Mouse (Mus musculus) MEL (cell line): ENCODE measurements around the gene Rnps1. TPM values are rescaled to one million over a fixed set of nuclear protein-coding genes. Genes with fewer than 3 reads are reported as not detected.

ENCODE experiments used
- DNase-seq: peaks from one replicate; pipeline ENCODE4 v3.0.0; 2011; ENCODE audit warnings: low read depth, low spot score
- H3K27ac ChIP-seq: 2 replicates; pipeline ENCODE4 v1.5.1; 2012; ENCODE audit warnings: low read depth, mild to moderate bottlenecking, control low read depth, low read length, moderate library complexity; ENCODE audit not compliant: control insufficient read depth
- H3K27me3 ChIP-seq, 2 experiments: fragments of 150-350 bp in 1 of 2; sonication (generic) in 1 of 2; 2 replicates each; pipeline ENCODE4 v1.6.1; 2012; ENCODE audit warnings: low read length in 2 of 2, mild to moderate bottlenecking in 2 of 2, improper control_type of control experiment in 1 of 2, moderate library complexity in 1 of 2; ENCODE audit not compliant: insufficient read depth in 2 of 2, control insufficient read depth in 1 of 2
- H3K36me3 ChIP-seq, 2 experiments: 2 replicates each; pipeline ENCODE4 v1.6.1; 2012 to 2014; ENCODE audit warnings: low read length in 2 of 2, improper control_type of control experiment in 1 of 2, inconsistent platforms in 1 of 2, mild to moderate bottlenecking in 1 of 2; ENCODE audit not compliant: insufficient read depth in 2 of 2, control insufficient read depth in 1 of 2
- H3K4me1 ChIP-seq, 2 experiments: fragments of 150-350 bp in 1 of 2; sonication (generic) in 1 of 2; 2 replicates each; pipeline ENCODE4 v1.6.1; 2012; ENCODE audit warnings: low read length in 2 of 2, improper control_type of control experiment in 1 of 2, mild to moderate bottlenecking in 1 of 2; ENCODE audit not compliant: insufficient read depth in 2 of 2, control insufficient read depth in 1 of 2
- H3K4me3 ChIP-seq, 2 experiments: fragments of 150-350 bp in 1 of 2; sonication (generic) in 1 of 2; 2 replicates each; pipeline ENCODE4 v1.5.1; 2012; ENCODE audit warnings: low read depth in 2 of 2, low read length in 2 of 2, mild to moderate bottlenecking in 2 of 2, moderate library complexity in 2 of 2, control low read depth in 1 of 2, improper control_type of control experiment in 1 of 2; ENCODE audit not compliant: control insufficient read depth in 1 of 2, insufficient read depth in 1 of 2
- H3K79me2 ChIP-seq: 2 replicates; pipeline ENCODE4 v1.6.1; 2012; ENCODE audit warnings: mild to moderate bottlenecking, low read length, moderate library complexity; ENCODE audit not compliant: control insufficient read depth, poor library complexity, insufficient read depth
- H3K9ac ChIP-seq: 2 replicates; pipeline ENCODE4 v1.6.1; 2012; ENCODE audit warnings: low read depth, mild to moderate bottlenecking, control low read depth, low read length, moderate library complexity; ENCODE audit not compliant: control insufficient read depth, poor library complexity, severe bottlenecking
- H3K9me3 ChIP-seq: fragments of 150-350 bp; sonication (generic); replicated peaks from 2 replicates; pipeline ENCODE4 v1.6.1; 2012; ENCODE audit warnings: mild to moderate bottlenecking, low read length, improper control_type of control experiment, moderate library complexity; ENCODE audit not compliant: insufficient read depth
- BHLHE40 ChIP-seq: IDR thresholded peaks from 2 replicates; pipeline ENCODE4 v1.6.1; 2012; ENCODE audit warnings: low read depth, mild to moderate bottlenecking, inconsistent platforms, low read length, improper control_type of control experiment, borderline replicate concordance
- CHD2 ChIP-seq: IDR thresholded peaks from 2 replicates; pipeline ENCODE4 v1.6.1; 2011; ENCODE audit warnings: low read length, improper control_type of control experiment
- CTCF ChIP-seq, 3 experiments: IDR thresholded peaks in 2 of 3; conservative IDR thresholded peaks in 1 of 3; 2 replicates each; pipeline ENCODE4 v1.5.1; 2011 to 2012; ENCODE audit warnings: low read length in 3 of 3, low read depth in 2 of 3, mild to moderate bottlenecking in 2 of 3, improper control_type of control experiment in 1 of 3, inconsistent platforms in 1 of 3, mixed read lengths in 1 of 3, moderate library complexity in 1 of 3; ENCODE audit not compliant: control insufficient read depth in 1 of 3, insufficient read depth in 1 of 3, poor library complexity in 1 of 3, severe bottlenecking in 1 of 3
- E2F4 ChIP-seq: IDR thresholded peaks from 2 replicates; pipeline ENCODE4 v1.6.1; 2011; ENCODE audit warnings: low read depth, low read length, improper control_type of control experiment, borderline replicate concordance
- ELF1 ChIP-seq: IDR thresholded peaks from 2 replicates; pipeline ENCODE4 v1.6.1; 2014; ENCODE audit warnings: low read depth, mild to moderate bottlenecking, inconsistent platforms, low read length, improper control_type of control experiment, moderate library complexity
- GABPA ChIP-seq: IDR thresholded peaks from 2 replicates; pipeline ENCODE4 v1.6.1; 2012; ENCODE audit warnings: low read depth, mild to moderate bottlenecking, inconsistent platforms, low read length, improper control_type of control experiment, moderate library complexity
- GATA1 ChIP-seq: IDR thresholded peaks from 2 replicates; pipeline ENCODE4 v1.6.1; 2011; ENCODE audit warnings: low read depth, low read length, improper control_type of control experiment
- HCFC1 ChIP-seq: IDR thresholded peaks from 2 replicates; pipeline ENCODE4 v1.6.1; 2012; ENCODE audit warnings: low read depth, mild to moderate bottlenecking, inconsistent platforms, low read length, improper control_type of control experiment, moderate library complexity
- KAT2A ChIP-seq: conservative IDR thresholded peaks from 2 replicates; pipeline ENCODE4 v1.6.1; 2012; ENCODE audit warnings: low read depth, low read length, improper control_type of control experiment, inconsistent platforms
- MAFK ChIP-seq: IDR thresholded peaks from 2 replicates; pipeline ENCODE4 v1.6.1; 2011; ENCODE audit warnings: low read depth, mild to moderate bottlenecking, low read length, improper control_type of control experiment, borderline replicate concordance
- MAX ChIP-seq: IDR thresholded peaks from 2 replicates; pipeline ENCODE4 v1.6.1; 2011; ENCODE audit warnings: low read length, improper control_type of control experiment
- MEF2A ChIP-seq: IDR thresholded peaks from 2 replicates; pipeline ENCODE4 v1.6.1; 2014; ENCODE audit warnings: low read depth, mild to moderate bottlenecking, inconsistent platforms, low read length, improper control_type of control experiment; ENCODE audit not compliant: poor library complexity, insufficient replicate concordance, severe bottlenecking; ENCODE audit errors: extremely low read depth
- MXI1 ChIP-seq: IDR thresholded peaks from 2 replicates; pipeline ENCODE4 v1.6.1; 2011; ENCODE audit warnings: mild to moderate bottlenecking, low read depth, low read length, improper control_type of control experiment
- MYB ChIP-seq: IDR thresholded peaks from 2 replicates; pipeline ENCODE4 v1.6.1; 2011; ENCODE audit warnings: mild to moderate bottlenecking, low read depth, low read length, improper control_type of control experiment
- MYC ChIP-seq: IDR thresholded peaks from 2 replicates; pipeline ENCODE4 v1.6.1; 2011; ENCODE audit warnings: low read depth, mild to moderate bottlenecking, low read length, improper control_type of control experiment, moderate library complexity
- NELFE ChIP-seq: IDR thresholded peaks from 2 replicates; pipeline ENCODE4 v1.6.1; 2011; ENCODE audit warnings: low read depth, low read length, improper control_type of control experiment
- NRF1 ChIP-seq: IDR thresholded peaks from 2 replicates; pipeline ENCODE4 v1.6.1; 2014; ENCODE audit warnings: low read depth, mild to moderate bottlenecking, inconsistent platforms, low read length, improper control_type of control experiment, moderate library complexity; ENCODE audit not compliant: poor library complexity, insufficient read depth, severe bottlenecking
- POLR2A ChIP-seq, 2 experiments: IDR thresholded peaks; 2 replicates each; pipeline ENCODE4 v1.6.1; 2011 to 2012; ENCODE audit warnings: low read length in 2 of 2, mild to moderate bottlenecking in 2 of 2, control low read depth in 1 of 2, improper control_type of control experiment in 1 of 2, low read depth in 1 of 2, moderate library complexity in 1 of 2; ENCODE audit not compliant: control insufficient read depth in 1 of 2, insufficient read depth in 1 of 2, poor library complexity in 1 of 2
- POLR2AphosphoS2 ChIP-seq: IDR thresholded peaks from 2 replicates; pipeline ENCODE4 v1.6.1; 2011; ENCODE audit warnings: low read length, improper control_type of control experiment
- POLR2AphosphoS5 ChIP-seq: IDR thresholded peaks from 2 replicates; pipeline ENCODE4 v1.6.1; 2012; ENCODE audit warnings: low read depth, borderline replicate concordance, mild to moderate bottlenecking, inconsistent platforms, low read length, moderate library complexity, mixed read lengths
- RAD21 ChIP-seq: IDR thresholded peaks from 2 replicates; pipeline ENCODE4 v1.6.1; 2011; ENCODE audit warnings: mild to moderate bottlenecking, low read depth, low read length, improper control_type of control experiment
- SIN3A ChIP-seq: IDR thresholded peaks from 2 replicates; pipeline ENCODE4 v1.6.1; 2012; ENCODE audit warnings: low read length, improper control_type of control experiment, inconsistent platforms
- SMC3 ChIP-seq: IDR thresholded peaks from 2 replicates; pipeline ENCODE4 v1.6.1; 2011; ENCODE audit warnings: low read depth, low read length, improper control_type of control experiment
- TCF12 ChIP-seq: IDR thresholded peaks from 2 replicates; pipeline ENCODE4 v1.6.1; 2014; ENCODE audit warnings: low read depth, mild to moderate bottlenecking, inconsistent platforms, low read length, improper control_type of control experiment, moderate library complexity
- USF2 ChIP-seq, 2 experiments: IDR thresholded peaks; 2 replicates each; pipeline ENCODE4 v1.6.1; 2011 to 2012; ENCODE audit warnings: improper control_type of control experiment in 2 of 2, low read length in 2 of 2, borderline replicate concordance in 1 of 2, inconsistent platforms in 1 of 2, low read depth in 1 of 2, mild to moderate bottlenecking in 1 of 2; ENCODE audit not compliant: insufficient read depth in 1 of 2
- ZKSCAN1 ChIP-seq: IDR thresholded peaks from 2 replicates; pipeline ENCODE4 v1.6.1; 2012; ENCODE audit warnings: low read depth, mild to moderate bottlenecking, inconsistent platforms, low read length, improper control_type of control experiment, moderate library complexity
- ZNF384 ChIP-seq: IDR thresholded peaks from 2 replicates; pipeline ENCODE4 v1.6.1; 2012; ENCODE audit warnings: low read depth, mild to moderate bottlenecking, inconsistent platforms, low read length, improper control_type of control experiment
- polyA plus RNA-seq, 2 experiments: library from polyadenylated mRNA; stranded (reverse) in 1 of 2; unstranded in 1 of 2; fragments of >175 nt in 1 of 2; fragments of >200 nt in 1 of 2; gene quantifications; 2 replicates each; pipeline versions ENCODE4 v1.2.1 to v1.2.4; 2012; ENCODE audit warnings: low replicate concordance in 2 of 2, low read depth in 1 of 2; ENCODE audit not compliant: insufficient read length in 2 of 2, insufficient read depth in 1 of 2, missing spikeins in 1 of 2
- total RNA-seq: library from RNA; depleted of rRNA; stranded (reverse); fragments of 300-350 nt; gene quantifications from 2 replicates; pipeline ENCODE4 v1.2.3, GENCODE M21; 2012; rRNA removed

Gene Rnps1
- 156 and 167 TPM in 2 replicates for total RNA-seq
- polyA plus RNA-seq: 100 to 1,000 TPM in 1 of 2 experiments, not detected in 1; 282 TPM

- TF ChIP-seq POLR2AphosphoS5 (no peak), CHD2 (no peak), MYC (peak; percentile 93), MAX (peak; percentile 81), MEF2A (no peak), CTCF (IDR thresholded peaks at IDR 0.05 in 2 of 3, conservative IDR thresholded peaks at IDR 0.05 in 1 of 3; ENCODE audit: control insufficient read depth in 1 of 3, insufficient read depth in 1 of 3, low read depth in 2 of 3, low read length in 3 of 3, poor library complexity in 1 of 3, severe bottlenecking in 1 of 3) (no peak), ZKSCAN1 (no peak), RAD21 (no peak), NELFE (peak; percentile 87), SMC3 (no peak), NRF1 (peak; percentile 54; the same call in 1 of the 2 replicates), ZNF384 (no peak), MAFK (no peak), POLR2AphosphoS2 (peak; percentile 69), POLR2A (IDR thresholded peaks at IDR 0.05; ENCODE audit: control insufficient read depth in 1 of 2, insufficient read depth in 1 of 2, low read depth in 1 of 2, low read length in 2 of 2, poor library complexity in 1 of 2) (peak; percentile 61 to 84), GABPA (no peak), BHLHE40 (no peak), USF2 (IDR thresholded peaks at IDR 0.05; ENCODE audit: borderline replicate concordance in 1 of 2, insufficient read depth in 1 of 2, low read depth in 1 of 2, low read length in 2 of 2) (no peak), SIN3A (peak; percentile 75), TCF12 (0 out of 2 replicates have a peak, but pooled peaks have one; percentile 18), GATA1 (no peak), ELF1 (peak; percentile 52), MYB (no peak), E2F4 (peak; percentile 89), HCFC1 (peak; percentile 86), MXI1 (peak; percentile 60), KAT2A (peak; percentile 83)
- TF ChIP-seq, all 39 proteins: peak for 13
- Histone ChIP-seq H3K9ac (peak within 1 kb of the TSS; percentile 91), H3K36me3 (peaks cover 19 to 36% of the 10 kb centered on the region in 2 experiments), H3K4me1 (peaks cover 3 to 25% of the 10 kb centered on the region in 2 experiments), H3K27me3 (no peaks in the 10 kb centered on the region), H3K4me3 (peak within 1 kb of the TSS; percentile 74 to 81), H3K27ac (peak within 1 kb of the TSS; percentile 89), H3K79me2 (peaks cover 44% of the 10 kb centered on the region), H3K9me3 (no peaks in the 10 kb centered on the region)
- peak; percentile 100 for DNase-seq
These were observed at the start of gene Rnps1 for GRCm38 (mm10) chr17:24414230-24414976. Gene Rnps1, plus strand, starts transcription at chr17:24414565.
